Mouse (Mus musculus): ENCODE data around the gene Slc6a16.

- TF ChIP-seq CTCF (IDR thresholded peaks at IDR 0.05; ENCODE audit: low read depth, low read length) (no peak), POLR2A (IDR thresholded peaks at IDR 0.05; ENCODE audit: insufficient read depth, low read length) (no peak), EP300 (IDR thresholded peaks at IDR 0.05; ENCODE audit: insufficient read depth, low read depth, low read length) (no peak)
Observed at GRCm38 (mm10) chr7:45196176-45196535, 44.7 kb upstream of the Slc6a16 start.

All from ES-Bruce4 (cell line).